Mouse (Mus musculus): Measurements from ENCODE around the gene Olfr829.
"Not testable (repeated sequence)": the region's sequence is repeated elsewhere in the genome, so short reads cannot be mapped to it uniquely, and the experiment has no call there.

The Olfr829 gene

DNA sequence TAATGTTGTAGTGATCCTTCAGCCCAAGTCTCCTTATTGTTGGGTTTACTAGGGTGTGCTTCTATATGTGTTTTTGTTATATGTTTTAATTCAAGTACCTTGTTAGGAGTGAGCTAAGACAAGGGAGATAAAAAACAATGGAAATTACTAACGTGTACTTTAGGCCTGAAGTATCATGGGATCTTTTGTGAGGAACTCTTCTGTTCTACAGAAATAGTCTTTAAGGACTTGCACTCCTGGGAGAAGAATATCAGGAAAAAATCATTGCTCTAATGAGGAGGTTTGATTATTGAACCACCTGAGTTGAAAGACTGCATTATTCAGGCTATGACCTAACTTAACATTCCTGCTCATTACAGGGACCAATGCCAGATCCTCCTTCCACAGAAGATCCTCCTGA is at the start of gene Olfr829:
Olfr829 (plus strand) TSS at position 301 of the 400 bp plus-strand sequence.
- DNase-seq = no peak

- no peak for DNase-seq
Measured at GRCm38 (mm10) chr9:18819426-18819825, 35.3 kb upstream of the Olfr829 start, which contains the start of gene Olfr828. TSS of gene Olfr828 (minus strand) at chr9:18819526.

DNA sequence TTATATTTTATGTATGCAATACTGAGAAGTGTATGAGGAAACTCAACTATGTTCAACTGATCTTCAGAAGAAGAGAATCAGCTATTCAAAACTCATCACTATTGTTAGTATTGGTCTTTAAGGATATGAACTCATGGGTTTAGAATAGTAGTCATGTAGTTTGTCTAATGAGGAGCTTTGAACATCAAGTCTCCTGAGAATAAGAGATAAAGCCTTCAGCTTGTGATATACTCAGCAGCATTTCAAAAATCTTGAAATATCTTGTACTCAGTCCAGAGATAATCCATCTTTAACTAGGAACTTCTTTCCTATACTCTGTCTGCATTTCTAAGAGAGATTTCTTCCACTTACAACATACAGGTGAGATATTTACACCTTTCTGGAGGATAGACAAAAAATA is 19.7 kb downstream of the Olfr829 start, which contains the start of gene Olfr830:
Olfr830 (plus strand) TSS at position 301 of the 400 bp plus-strand sequence.
- DNase-seq = no peak

DNA sequence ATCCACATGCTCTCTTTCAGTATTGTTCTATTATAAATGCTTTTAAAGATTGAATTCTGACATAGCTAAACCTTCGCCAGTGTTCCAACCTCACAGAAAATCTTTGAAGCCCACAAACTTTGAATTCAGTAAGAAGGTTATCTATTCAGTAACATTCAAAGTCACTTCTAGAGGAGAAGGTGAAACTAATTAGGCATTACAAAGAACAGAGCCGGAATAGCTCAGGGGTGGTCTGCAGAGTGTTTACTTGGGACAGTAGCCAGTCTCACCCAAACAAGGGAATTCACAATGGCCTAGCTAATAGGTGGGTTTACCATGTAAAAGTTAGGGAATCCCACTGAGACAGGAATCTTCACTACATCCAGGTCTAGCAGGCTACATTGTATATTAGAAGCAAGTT is 53.0 kb downstream of the Olfr829 start:
- not testable (repeated sequence) for DNase-seq

Data from right cerebral cortex, adult 18-20 months (tissue).